Mouse (Mus musculus) neural tube, embryonic 11.5 days (tissue): Measurements from ENCODE around the gene Mtor. TPM values are rescaled to one million over a fixed set of nuclear protein-coding genes. Genes with fewer than 3 reads are reported as not detected.

Experiments
- ATAC-seq: fragments of 200-750 bp; cut with Nextera tagmentation; 2 replicates; pipeline ENCODE4 v1.8.0; 2017; ENCODE audit warnings: moderate number of reproducible peaks, mild to moderate bottlenecking, moderate TSS enrichment, moderate library complexity; ENCODE audit not compliant: insufficient read depth, low FRiP score, low TSS enrichment
- DNase-seq: peaks from one replicate; pipeline ENCODE4 v3.0.0-alpha.2; 2015; ENCODE audit warnings: low spot score
- H3K27ac ChIP-seq: fragments of 300-500 bp; sonication (generic); 2 replicates; pipeline ENCODE4 v1.5.1; 2014; ENCODE audit warnings: low read depth, mild to moderate bottlenecking, low read length
- H3K27me3 ChIP-seq: fragments of 300-500 bp; sonication (generic); 2 replicates; pipeline ENCODE4 v1.6.1; 2014; ENCODE audit warnings: mild to moderate bottlenecking, low read length, mixed read lengths; ENCODE audit not compliant: control insufficient read depth, insufficient read depth
- H3K36me3 ChIP-seq: fragments of 300-500 bp; sonication (generic); 2 replicates; pipeline ENCODE4 v1.6.1; 2014; ENCODE audit warnings: mild to moderate bottlenecking, low read length, moderate library complexity, mixed read lengths; ENCODE audit not compliant: control insufficient read depth, insufficient read depth
- H3K4me1 ChIP-seq: fragments of 300-500 bp; sonication (generic); 2 replicates; pipeline ENCODE4 v1.6.1; 2014; ENCODE audit warnings: low read length, mixed read lengths; ENCODE audit not compliant: control insufficient read depth, insufficient read depth
- H3K4me2 ChIP-seq: fragments of 300-500 bp; sonication (generic); 2 replicates; pipeline ENCODE4 v1.6.1; 2014; ENCODE audit warnings: low read depth, mild to moderate bottlenecking, moderate library complexity
- H3K4me3 ChIP-seq: fragments of 300-500 bp; sonication (generic); 2 replicates; pipeline ENCODE4 v1.5.1; 2014; ENCODE audit warnings: low read depth, low read length
- H3K9ac ChIP-seq: fragments of 300-500 bp; sonication (generic); 2 replicates; pipeline ENCODE4 v1.6.1; 2014; ENCODE audit warnings: mild to moderate bottlenecking, low read length
- H3K9me3 ChIP-seq: fragments of 300-500 bp; sonication (generic); 2 replicates; pipeline ENCODE4 v1.6.1; 2016; ENCODE audit warnings: low read length; ENCODE audit not compliant: control insufficient read depth
- WGBS: fragments of 180-500 bp; shearing (Covaris S2); extraction: QIAGEN DNeasy Blood & Tissue Kit; methylation state at CpG from one replicate; pipeline ENCODE4 v1.1.7; 2014; 5-methylcytosine and 5-hydroxymethylcytosine counted together
- polyA plus RNA-seq: library from polyadenylated mRNA; unstranded; fragments of >200 nt; fragmentation: Nextera tagmentation; extraction: Ambion mirVana; gene quantifications from 2 replicates; pipeline ENCODE4 v1.2.1, GENCODE M21; 2014

Mtor gene
- polyA plus RNA-seq, 1 experiment from 2014 or later: 34.1 TPM

DNA sequence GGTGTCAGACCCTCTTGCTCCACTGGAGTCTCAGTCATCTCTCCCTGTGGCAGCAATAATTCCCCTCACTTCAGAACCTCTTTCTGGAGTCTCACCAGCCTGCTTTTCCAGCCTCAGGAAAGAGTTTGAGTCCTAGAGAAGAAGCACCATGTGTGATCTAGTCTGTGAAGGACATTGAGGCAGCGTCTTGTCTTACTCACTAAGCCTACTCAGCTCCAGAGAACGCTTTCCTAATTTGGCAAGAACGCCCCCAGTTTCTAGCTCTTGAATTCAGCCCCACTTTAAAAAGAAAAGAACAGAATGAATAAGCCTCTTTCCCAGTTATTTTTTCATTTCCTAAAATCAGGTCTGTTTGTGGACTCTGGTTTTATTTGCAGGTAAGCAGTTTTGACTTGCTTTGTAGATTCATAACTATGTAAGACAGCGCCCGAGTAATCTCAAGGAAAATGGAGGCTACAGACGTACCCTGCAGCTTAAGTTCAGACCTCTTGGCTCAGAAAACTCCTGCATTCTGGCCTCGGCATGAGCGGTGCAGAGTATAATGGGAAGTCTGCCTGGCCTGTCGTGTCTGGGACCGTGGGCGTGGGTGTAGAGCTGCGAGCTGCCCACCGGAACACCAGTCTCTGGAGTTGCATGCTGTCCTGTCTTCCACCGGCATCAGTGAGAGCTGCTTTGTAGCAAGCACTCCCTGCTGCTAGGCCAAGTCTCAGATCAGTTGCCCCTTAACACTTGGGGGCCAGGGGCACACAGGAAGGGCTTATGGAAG is 59.9 kb downstream of the Mtor start:
- Histone ChIP-seq H3K4me2 (no peak overlapping the region), H3K27me3 (no peaks in the 10 kb centered on the region), H3K27ac (no peak overlapping the region), H3K4me1 (peaks cover 6% of the 10 kb centered on the region; the same call in 1 of the 2 replicates), H3K9ac (no peak overlapping the region), H3K4me3 (no peak overlapping the region), H3K36me3 (peaks cover 9% of the 10 kb centered on the region), H3K9me3 (no peaks in the 10 kb centered on the region)
- no peak for ATAC-seq
- 93% methylated on average over 14 of the region's 14 CpGs for WGBS
- DNase-seq: peak; percentile 2

DNA sequence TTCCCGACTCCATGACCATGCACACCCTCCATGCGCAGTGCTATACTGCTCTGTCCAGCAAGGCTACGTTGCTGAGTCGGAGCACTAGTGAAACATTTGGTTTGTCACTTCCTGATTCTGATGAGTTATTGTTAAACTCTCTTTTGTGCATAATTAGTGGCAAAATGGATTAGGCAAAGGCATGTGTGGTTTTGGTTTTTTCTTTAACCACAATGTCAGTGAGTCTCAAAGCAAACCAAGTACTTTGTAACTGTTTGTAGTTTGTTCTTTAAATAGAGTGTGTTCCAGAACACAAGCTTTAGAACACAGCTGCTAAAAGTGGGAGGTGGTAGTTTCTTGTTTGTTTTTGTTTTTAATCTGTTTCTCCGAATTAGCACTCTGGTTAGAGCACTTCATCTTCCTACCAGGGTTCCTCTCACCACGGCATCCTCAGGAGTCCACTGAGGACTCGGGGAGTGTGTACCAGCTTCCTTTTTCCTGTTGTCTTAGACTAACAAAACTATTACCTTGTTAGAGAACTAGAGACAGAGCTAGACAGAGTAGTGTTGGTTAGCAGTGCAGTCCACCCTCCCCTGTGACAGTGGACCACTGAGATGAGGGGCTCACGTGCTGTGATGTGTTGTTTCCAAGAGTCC is 61.2 kb downstream of the Mtor start:
- ATAC-seq (no peak), DNase-seq (peak; percentile 6)
- no peaks in the 10 kb centered on the region for H3K27me3 ChIP-seq
- H3K4me2 ChIP-seq: no peak overlapping the region
- WGBS: 86% methylated on average over 8 of the region's 8 CpGs
- H3K36me3 ChIP-seq: peaks cover 9% of the 10 kb centered on the region
- H3K4me3 ChIP-seq: no peak overlapping the region
- H3K4me1 ChIP-seq: peaks cover 3% of the 10 kb centered on the region; the same call in 1 of the 2 replicates
- no peaks in the 10 kb centered on the region for H3K9me3 ChIP-seq
- H3K27ac ChIP-seq: no peak overlapping the region
- no peak overlapping the region for H3K9ac ChIP-seq

DNA sequence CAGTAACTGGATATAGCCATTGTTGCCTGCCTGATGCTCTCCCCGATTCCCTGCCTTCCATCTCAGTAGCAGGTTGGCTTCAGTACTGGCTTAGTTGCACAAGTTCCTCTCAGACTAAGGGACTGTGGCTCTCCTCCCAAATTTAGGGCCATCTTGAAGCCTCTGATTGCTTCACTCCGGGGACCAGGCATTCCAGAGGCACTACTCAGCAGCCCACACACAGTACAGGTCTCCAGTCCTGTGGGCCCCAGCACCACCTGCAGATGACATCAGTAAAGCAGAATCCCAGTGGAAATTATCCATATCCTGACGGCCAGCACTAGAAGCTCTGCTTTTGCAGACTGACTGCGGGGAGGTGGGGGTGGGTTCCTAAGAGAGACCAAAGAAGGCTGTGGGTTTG is 62.3 kb downstream of the Mtor start:
- Histone ChIP-seq H3K36me3 (peaks cover 16% of the 10 kb centered on the region), H3K9me3 (no peaks in the 10 kb centered on the region), H3K9ac (no peak overlapping the region), H3K27ac (no peak overlapping the region), H3K27me3 (no peaks in the 10 kb centered on the region), H3K4me3 (no peak overlapping the region), H3K4me2 (no peak overlapping the region), H3K4me1 (no peaks in the 10 kb centered on the region)
- ATAC-seq (no peak), DNase-seq (peak; percentile 9)
- WGBS: 79% methylated on average over 4 of the region's 4 CpGs

DNA sequence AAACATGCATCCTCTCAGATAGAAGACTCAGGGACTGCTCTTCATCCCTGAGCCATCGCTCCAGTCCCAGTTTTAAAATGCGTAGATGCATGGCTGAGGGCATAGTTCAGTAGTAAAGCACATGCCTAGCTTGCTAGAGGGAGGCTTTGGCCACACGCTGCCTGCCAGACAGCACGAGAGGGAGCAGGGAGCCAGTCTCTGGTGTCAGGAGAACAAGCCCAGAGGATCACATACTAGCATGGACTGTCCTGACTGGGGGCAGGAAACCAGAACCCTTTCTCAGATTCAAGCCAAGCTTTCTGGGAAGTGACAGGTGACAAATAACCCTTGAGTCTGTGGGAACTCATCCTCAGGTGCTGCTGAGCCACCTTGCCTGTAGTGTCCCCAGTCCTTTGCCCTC is 62.9 kb downstream of the Mtor start:
- Histone ChIP-seq H3K4me1 (no peaks in the 10 kb centered on the region), H3K4me3 (no peak overlapping the region), H3K4me2 (no peak overlapping the region), H3K27me3 (no peaks in the 10 kb centered on the region), H3K36me3 (peaks cover 18% of the 10 kb centered on the region), H3K27ac (no peak overlapping the region), H3K9me3 (no peaks in the 10 kb centered on the region), H3K9ac (no peak overlapping the region)
- WGBS: 89% methylated on average over 4 of the region's 4 CpGs
- peak; percentile 8 for DNase-seq
- ATAC-seq: no peak

DNA sequence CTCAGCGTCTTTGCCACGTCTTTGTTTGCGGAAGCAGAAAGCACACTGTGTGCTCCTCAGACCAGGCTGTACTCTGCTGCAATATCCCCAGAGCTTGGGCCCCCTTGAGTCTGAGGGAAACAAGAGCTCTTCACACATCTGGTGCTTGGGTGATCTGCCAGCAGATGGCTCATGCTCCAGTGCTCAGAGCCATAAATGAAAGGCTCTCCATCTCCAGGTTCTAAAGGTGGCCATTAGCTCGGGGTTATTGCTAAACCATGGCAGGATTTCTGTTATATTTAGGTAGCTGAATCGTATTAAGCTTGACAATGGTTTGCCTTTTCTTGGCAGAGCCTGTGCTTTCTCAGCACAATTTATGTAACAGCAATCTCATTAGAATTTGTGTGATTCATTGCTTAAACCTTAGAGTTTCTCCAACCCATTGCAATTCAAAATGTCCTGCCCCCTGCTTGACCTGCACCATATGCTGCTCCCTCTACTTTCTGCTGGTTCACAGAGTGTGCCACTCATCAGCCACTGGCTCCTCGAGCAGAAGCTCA is 64.7 kb downstream of the Mtor start:
- 0 out of 2 replicates have a peak, but pooled peaks have one; percentile 41 for ATAC-seq
- DNase-seq: peak; percentile 9

DNA sequence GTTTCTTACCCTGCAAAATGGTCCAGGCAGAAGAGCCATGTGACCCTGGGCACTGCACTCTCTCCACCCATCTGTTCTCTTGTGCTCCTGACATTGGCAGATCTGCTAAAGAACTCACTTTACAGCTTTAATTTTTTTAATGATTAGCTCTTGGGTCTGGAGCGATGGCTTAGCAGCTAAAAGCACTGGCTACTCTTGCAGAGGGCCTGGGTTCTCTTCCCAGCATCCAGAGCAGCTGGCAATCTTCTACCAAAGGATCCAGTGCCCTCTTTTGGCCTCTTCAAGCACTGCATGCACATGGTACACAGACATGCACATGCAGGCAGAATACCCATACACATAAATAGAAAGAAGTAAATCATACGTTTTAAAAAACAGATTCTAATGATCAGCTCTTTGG is 66.9 kb downstream of the Mtor start:
- Histone ChIP-seq H3K9me3 (no peaks in the 10 kb centered on the region), H3K4me3 (no peak overlapping the region), H3K27me3 (no peaks in the 10 kb centered on the region), H3K27ac (no peak overlapping the region), H3K4me2 (no peak overlapping the region), H3K9ac (no peak overlapping the region), H3K4me1 (peaks cover 3% of the 10 kb centered on the region; the same call in 1 of the 2 replicates), H3K36me3 (peaks cover 11% of the 10 kb centered on the region)
- DNase-seq (no peak), ATAC-seq (no peak)
- 93% methylated on average over 2 of the region's 2 CpGs for WGBS

More for the DNA sequence above, 64.7 kb downstream of the Mtor start:
- Histone ChIP-seq H3K36me3 (peaks cover 20% of the 10 kb centered on the region), H3K4me2 (no peak overlapping the region), H3K4me3 (no peak overlapping the region), H3K9ac (no peak overlapping the region), H3K27ac (0 out of 2 replicates have a peak overlapping the region, but pooled peaks have one; percentile 27), H3K4me1 (peaks cover under 1% of the 10 kb centered on the region; the same call in 1 of the 2 replicates), H3K27me3 (no peaks in the 10 kb centered on the region), H3K9me3 (no peaks in the 10 kb centered on the region)
- WGBS: 53% methylated on average over 6 of the region's 6 CpGs

DNA sequence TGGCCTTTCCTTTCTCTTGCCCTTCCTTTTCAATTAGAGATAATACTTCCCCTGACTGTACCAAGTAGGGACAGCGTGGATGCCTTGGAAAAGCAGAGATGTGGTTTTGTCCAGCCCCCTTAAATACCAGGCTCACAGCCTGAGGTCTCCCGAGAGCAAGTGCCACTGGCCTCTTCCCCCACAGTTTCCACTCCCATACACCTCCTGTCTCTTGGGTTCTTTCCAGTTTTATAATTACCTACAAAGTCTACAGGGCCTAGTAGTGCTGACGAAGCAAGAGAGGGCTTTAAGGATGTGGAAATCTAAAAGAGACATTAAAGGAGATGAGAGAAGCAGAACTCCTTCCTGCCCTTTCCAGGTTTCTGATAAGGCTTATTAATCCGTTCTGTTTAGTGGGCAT is 69.4 kb downstream of the Mtor start:
- H3K27ac ChIP-seq: no peak overlapping the region
- H3K4me2 ChIP-seq: no peak overlapping the region
- H3K27me3 ChIP-seq: no peaks in the 10 kb centered on the region
- H3K9me3 ChIP-seq: no peaks in the 10 kb centered on the region
- ATAC-seq: no peak
- no peak for DNase-seq
- H3K4me1 ChIP-seq: peaks cover 3% of the 10 kb centered on the region; the same call in 1 of the 2 replicates
- H3K9ac ChIP-seq: no peak overlapping the region
- H3K36me3 ChIP-seq: peaks cover 11% of the 10 kb centered on the region
- 53% methylated on average over 4 of the region's 4 CpGs for WGBS
- H3K4me3 ChIP-seq: no peak overlapping the region

DNA sequence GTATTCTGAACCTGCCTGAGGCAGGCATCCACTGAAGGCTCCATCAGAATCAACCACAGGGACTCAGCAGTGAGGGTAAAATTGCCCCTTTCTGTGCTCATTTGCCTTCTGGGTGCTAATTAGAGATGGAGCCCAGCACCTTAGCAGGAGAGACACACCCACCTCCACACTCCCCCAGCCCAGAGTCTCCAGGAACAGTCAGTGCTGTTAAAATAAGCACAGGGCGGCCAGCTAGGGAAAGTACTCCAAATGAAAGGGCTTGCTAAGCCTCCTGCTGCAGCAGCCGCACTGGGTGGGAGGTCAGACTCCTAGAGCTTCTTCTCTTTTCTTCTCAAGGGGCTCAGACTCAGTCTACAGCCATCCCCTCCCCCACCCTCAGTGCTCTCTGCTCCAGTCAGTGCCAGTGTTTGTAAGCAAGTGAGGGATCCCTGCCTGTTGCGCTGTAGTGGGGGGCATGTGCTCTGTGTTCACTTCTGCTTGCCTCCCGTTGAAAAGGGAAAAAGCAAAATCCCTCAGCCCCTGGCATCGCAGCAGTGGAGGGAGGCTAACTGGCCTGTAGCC is 69.9 kb downstream of the Mtor start:
- H3K27me3 ChIP-seq: no peaks in the 10 kb centered on the region
- no peak overlapping the region for H3K9ac ChIP-seq
- H3K4me3 ChIP-seq: no peak overlapping the region
- H3K36me3 ChIP-seq: peaks cover 11% of the 10 kb centered on the region
- WGBS: 27% methylated on average over 5 of the region's 5 CpGs
- peaks cover 3% of the 10 kb centered on the region; the same call in 1 of the 2 replicates for H3K4me1 ChIP-seq
- H3K27ac ChIP-seq: no peak overlapping the region
- DNase-seq: no peak
- no peak for ATAC-seq
- no peak overlapping the region for H3K4me2 ChIP-seq
- no peaks in the 10 kb centered on the region for H3K9me3 ChIP-seq
